Mouse (Mus musculus): ENCODE measurements around the gene Gm7298. TPM values are rescaled to one million over a fixed set of nuclear protein-coding genes. Genes with fewer than 3 reads are reported as not detected.
"Not testable (repeated sequence)": the region's sequence is repeated elsewhere in the genome, so short reads cannot be mapped to it uniquely, and the experiment has no call there.

The Gm7298 gene
- polyA plus RNA-seq (2012; rRNA removed): 0.04 TPM in 1 of 2 replicates, not detected in the other

GRCm38 (mm10) chr6:121732632-121733031, at the start of gene Gm7298:
Gm7298 (plus strand) TSS chr6:121732932.
- Histone ChIP-seq H3K27ac (ENCODE audit: control insufficient read depth, insufficient read depth, low read depth, low read length) (no peak within 1 kb of the TSS), H3K36me3 (ENCODE audit: control insufficient read depth, insufficient read depth, low read length) (no peaks in the 10 kb centered on the region), H3K4me3 (ENCODE audit: control insufficient read depth, low read depth, low read length) (no peak within 1 kb of the TSS), H3K4me1 (ENCODE audit: control insufficient read depth, insufficient read depth, low read length) (no peaks in the 10 kb centered on the region), H3K27me3 (ENCODE audit: control insufficient read depth, insufficient read depth, low read length) (no peaks in the 10 kb centered on the region)
- no peak for TF ChIP-seq POLR2A (IDR thresholded peaks at IDR 0.05; ENCODE audit: control insufficient read depth, low read depth, low read length)
- no peak for TF ChIP-seq CTCF (IDR thresholded peaks at IDR 0.05; ENCODE audit: control insufficient read depth, insufficient read depth, insufficient replicate concordance, low read depth, low read length)

- Histone ChIP-seq H3K4me1 (ENCODE audit: control insufficient read depth, insufficient read depth, low read length) (no peaks in the 10 kb centered on the region), H3K4me3 (ENCODE audit: control insufficient read depth, low read depth, low read length) (no peak overlapping the region), H3K27me3 (ENCODE audit: control insufficient read depth, insufficient read depth, low read length) (no peaks in the 10 kb centered on the region), H3K27ac (ENCODE audit: control insufficient read depth, insufficient read depth, low read depth, low read length) (no peak overlapping the region), H3K36me3 (ENCODE audit: control insufficient read depth, insufficient read depth, low read length) (no peaks in the 10 kb centered on the region)
- TF ChIP-seq POLR2A (IDR thresholded peaks at IDR 0.05; ENCODE audit: control insufficient read depth, low read depth, low read length) (no peak), CTCF (IDR thresholded peaks at IDR 0.05; ENCODE audit: control insufficient read depth, insufficient read depth, insufficient replicate concordance, low read depth, low read length) (no peak)
Observed at GRCm38 (mm10) chr6:121828034-121828433, 95.3 kb downstream of the Gm7298 start.

- H3K27ac ChIP-seq (ENCODE audit: control insufficient read depth, insufficient read depth, low read depth, low read length): no peak overlapping the region
- no peak for TF ChIP-seq POLR2A (IDR thresholded peaks at IDR 0.05; ENCODE audit: control insufficient read depth, low read depth, low read length)
- H3K4me1 ChIP-seq (ENCODE audit: control insufficient read depth, insufficient read depth, low read length): no peaks in the 10 kb centered on the region
- no peaks in the 10 kb centered on the region for H3K36me3 ChIP-seq (ENCODE audit: control insufficient read depth, insufficient read depth, low read length)
- no peak overlapping the region for H3K4me3 ChIP-seq (ENCODE audit: control insufficient read depth, low read depth, low read length)
- H3K27me3 ChIP-seq (ENCODE audit: control insufficient read depth, insufficient read depth, low read length): no peaks in the 10 kb centered on the region
Observed at GRCm38 (mm10) chr6:121836361-121836760, 103.6 kb downstream of the Gm7298 start.

GRCm38 (mm10) chr6:121838271-121838670, 105.5 kb downstream of the Gm7298 start, which contains the start of gene Mug1:
Mug1 (plus strand) TSS chr6:121838541.
- not testable (repeated sequence) for H3K4me1 ChIP-seq (ENCODE audit: control insufficient read depth, insufficient read depth, low read length); H3K27me3 ChIP-seq (ENCODE audit: control insufficient read depth, insufficient read depth, low read length); H3K27ac ChIP-seq (ENCODE audit: control insufficient read depth, insufficient read depth, low read depth, low read length); H3K4me3 ChIP-seq (ENCODE audit: control insufficient read depth, low read depth, low read length); H3K36me3 ChIP-seq (ENCODE audit: control insufficient read depth, insufficient read depth, low read length)

Other genes starting within 250 kb of the Gm7298 start
- 1.5 and 1.6 TPM in 2 replicates for gene A2m, start 97.6 kb upstream of the Gm7298 start, polyA plus RNA-seq (2012; rRNA removed)
- gene Mug1, start 105.6 kb downstream of the Gm7298 start, polyA plus RNA-seq (2012; rRNA removed): 0.07 TPM in 1 of 2 replicates, not detected in the other